Mouse (Mus musculus) hindbrain, embryonic 13.5 days (tissue): ENCODE measurements around the gene Cyth2. TPM values are rescaled to one million over a fixed set of nuclear protein-coding genes. Genes with fewer than 3 reads are reported as not detected.
A peak's percentile ranks its signal among the peaks of the same experiment; 100 is the strongest.

Source experiments
- ATAC-seq: fragments of 200-750 bp; cut with Nextera tagmentation; 2 replicates; pipeline ENCODE4 v1.8.0; 2017; ENCODE audit warnings: moderate TSS enrichment; ENCODE audit not compliant: low FRiP score
- H3K27ac ChIP-seq: fragments of 300-500 bp; sonication (generic); 2 replicates; pipeline ENCODE4 v1.5.1; 2015; ENCODE audit warnings: inconsistent platforms, mild to moderate bottlenecking, moderate library complexity
- H3K27me3 ChIP-seq: fragments of 300-500 bp; sonication (generic); 2 replicates; pipeline ENCODE4 v1.6.1; 2015; ENCODE audit warnings: mild to moderate bottlenecking, inconsistent platforms
- H3K36me3 ChIP-seq: fragments of 300-500 bp; sonication (generic); 2 replicates; pipeline ENCODE4 v1.6.1; 2015; ENCODE audit warnings: mild to moderate bottlenecking, inconsistent platforms
- H3K4me1 ChIP-seq: fragments of 300-500 bp; sonication (generic); replicated peaks from 2 replicates; pipeline ENCODE4 v1.6.1; 2015; ENCODE audit warnings: inconsistent platforms
- H3K4me2 ChIP-seq: fragments of 300-500 bp; sonication (generic); 2 replicates; pipeline ENCODE4 v1.6.1; 2015; ENCODE audit warnings: inconsistent platforms, mild to moderate bottlenecking, moderate library complexity
- H3K4me3 ChIP-seq: fragments of 300-500 bp; sonication (generic); 2 replicates; pipeline ENCODE4 v1.5.1; 2015; ENCODE audit warnings: mild to moderate bottlenecking, inconsistent platforms
- H3K9ac ChIP-seq: fragments of 300-500 bp; sonication (generic); 2 replicates; pipeline ENCODE4 v1.6.1; 2015; ENCODE audit warnings: mild to moderate bottlenecking, inconsistent platforms
- H3K9me3 ChIP-seq: fragments of 300-500 bp; sonication (generic); 2 replicates; pipeline ENCODE4 v1.6.1; 2016; ENCODE audit warnings: inconsistent platforms
- WGBS: fragments of 180-500 bp; shearing (Covaris S2); methylation state at CpG from one replicate; pipeline ENCODE4 v1.1.7; 2015; 5-methylcytosine and 5-hydroxymethylcytosine counted together
- polyA plus RNA-seq: library from polyadenylated mRNA; unstranded; fragments of >200 nt; fragmentation: Nextera tagmentation; extraction: Ambion mirVana; gene quantifications from 2 replicates; pipeline ENCODE4 v1.2.1, GENCODE M21; 2015

Gene Cyth2
- 327 and 333 TPM in 2 replicates for polyA plus RNA-seq

DNA sequence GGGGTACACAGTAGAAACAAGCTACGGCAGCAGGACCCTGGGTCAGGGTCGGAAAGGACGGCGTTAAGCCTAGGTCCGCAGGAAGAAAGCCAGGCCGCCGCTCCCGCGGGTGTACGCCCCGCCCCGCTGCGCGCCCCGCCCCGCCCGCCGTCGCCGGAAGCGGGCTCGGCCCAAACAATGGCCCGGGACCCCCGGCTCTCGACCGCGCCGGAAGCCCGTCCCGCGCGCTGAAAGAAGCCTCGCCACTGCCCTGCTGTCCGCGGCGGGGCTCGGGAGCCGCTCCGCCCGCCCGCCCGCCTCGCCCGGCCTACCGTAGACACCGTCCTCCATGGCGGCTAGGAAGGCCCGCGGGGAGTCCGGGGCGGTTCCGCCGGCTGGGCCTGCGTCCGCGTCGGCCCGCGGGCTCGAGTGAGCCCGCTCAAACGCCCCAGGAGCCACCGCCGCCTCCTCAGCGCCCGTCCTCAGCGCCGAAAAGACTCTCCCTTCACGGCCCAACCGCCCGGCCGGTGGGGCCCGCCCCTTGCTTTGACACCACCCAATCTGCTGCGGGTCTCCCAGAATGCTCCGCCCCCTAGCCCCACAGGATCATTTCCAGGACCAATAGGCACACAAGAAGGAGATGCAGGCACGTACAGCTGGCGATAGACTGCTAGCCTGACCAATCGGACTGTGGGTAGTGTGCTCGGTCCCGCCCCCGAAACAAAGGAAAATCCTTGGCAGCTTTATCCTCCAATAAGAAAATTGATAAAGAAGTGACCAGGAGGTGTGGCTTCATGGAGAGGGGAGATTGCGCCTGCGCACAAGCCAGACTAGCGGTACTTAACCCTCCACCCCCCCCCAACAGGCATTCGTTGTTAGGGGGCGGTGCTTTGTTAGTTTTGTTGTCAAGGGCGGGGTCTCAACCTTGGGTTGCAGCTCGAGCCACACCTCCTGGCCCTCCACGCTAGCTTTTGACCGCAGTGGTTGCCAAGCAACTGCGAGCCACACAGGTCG is at the start of gene Cyth2:
Gene Cyth2, minus strand, starts transcription at position 795 of the 993 bp plus-strand sequence.
- under 1% methylated on average over 86 of the region's 92 CpGs for WGBS
- peak; percentile 99 for ATAC-seq
- no peaks in the 10 kb centered on the region for H3K9me3 ChIP-seq
- H3K27ac ChIP-seq = peak within 1 kb of the TSS; percentile 100
- peak within 1 kb of the TSS; percentile 78 for H3K4me3 ChIP-seq
- H3K27me3 ChIP-seq = peaks cover 10% of the 10 kb centered on the region
- H3K36me3 ChIP-seq = peaks cover 39% of the 10 kb centered on the region
- peaks cover 39% of the 10 kb centered on the region for H3K4me1 ChIP-seq
- peak within 1 kb of the TSS; percentile 85 for H3K4me2 ChIP-seq
- peak within 1 kb of the TSS; percentile 99 for H3K9ac ChIP-seq

GRCm38 (mm10) chr7:45862804-45863203 is 48.4 kb upstream of the Cyth2 start:
- Histone ChIP-seq H3K36me3 (no peaks in the 10 kb centered on the region), H3K4me3 (no peak overlapping the region), H3K27ac (no peak overlapping the region), H3K9ac (no peak overlapping the region), H3K4me2 (no peak overlapping the region), H3K27me3 (peaks cover 64% of the 10 kb centered on the region), H3K4me1 (peaks cover 32% of the 10 kb centered on the region), H3K9me3 (no peaks in the 10 kb centered on the region)
- 90% methylated on average over 7 of the region's 7 CpGs for WGBS
- ATAC-seq = no peak

DNA sequence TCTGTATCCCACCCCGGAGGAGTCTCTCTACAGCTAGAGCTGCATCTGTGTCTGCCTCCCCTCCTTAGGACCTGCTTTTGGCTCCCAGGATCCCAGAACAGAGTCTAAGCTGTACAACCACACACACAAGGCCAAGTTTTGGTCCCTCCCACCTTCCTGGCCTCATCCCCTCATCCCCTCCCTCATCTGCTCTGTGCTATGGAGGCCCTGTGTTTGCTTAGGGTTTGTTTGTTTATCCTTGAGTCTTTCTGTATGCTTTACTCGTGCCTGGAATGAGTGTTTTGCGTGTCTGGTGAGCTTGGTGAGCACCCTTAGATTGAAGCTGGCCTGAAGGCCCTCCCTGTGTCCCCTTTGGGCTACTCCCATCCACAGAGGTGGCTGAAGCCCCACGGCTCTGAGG is 44.6 kb upstream of the Cyth2 start:
- Histone ChIP-seq H3K27ac (no peak overlapping the region), H3K27me3 (peaks cover 81% of the 10 kb centered on the region), H3K4me2 (no peak overlapping the region), H3K9me3 (no peaks in the 10 kb centered on the region), H3K9ac (no peak overlapping the region), H3K36me3 (no peaks in the 10 kb centered on the region), H3K4me1 (peaks cover 31% of the 10 kb centered on the region), H3K4me3 (no peak overlapping the region)
- 64% methylated on average over 4 of the region's 4 CpGs for WGBS
- no peak for ATAC-seq

GRCm38 (mm10) chr7:45856950-45857901 is 42.8 kb upstream of the Cyth2 start:
- Histone ChIP-seq H3K27ac (no peak overlapping the region), H3K4me2 (peak overlapping the region; percentile 49), H3K36me3 (peaks cover 2% of the 10 kb centered on the region; the same call in 1 of the 2 replicates), H3K4me1 (peaks cover 29% of the 10 kb centered on the region), H3K27me3 (peaks cover 73% of the 10 kb centered on the region), H3K9me3 (no peaks in the 10 kb centered on the region), H3K9ac (peak overlapping the region; percentile 59), H3K4me3 (peak overlapping the region; percentile 29)
- WGBS = 1% methylated on average over 30 of the region's 30 CpGs
- no peak for ATAC-seq

GRCm38 (mm10) chr7:45853089-45853488 is 38.7 kb upstream of the Cyth2 start:
- H3K36me3 ChIP-seq = peaks cover 2% of the 10 kb centered on the region; the same call in 1 of the 2 replicates
- no peak overlapping the region for H3K9ac ChIP-seq
- peaks cover 61% of the 10 kb centered on the region for H3K27me3 ChIP-seq
- no peak overlapping the region for H3K4me3 ChIP-seq
- 86% methylated on average over 12 of the region's 12 CpGs for WGBS
- no peak overlapping the region for H3K27ac ChIP-seq
- H3K4me1 ChIP-seq = peaks cover 18% of the 10 kb centered on the region
- no peaks in the 10 kb centered on the region for H3K9me3 ChIP-seq
- H3K4me2 ChIP-seq = no peak overlapping the region
- no peak for ATAC-seq

DNA sequence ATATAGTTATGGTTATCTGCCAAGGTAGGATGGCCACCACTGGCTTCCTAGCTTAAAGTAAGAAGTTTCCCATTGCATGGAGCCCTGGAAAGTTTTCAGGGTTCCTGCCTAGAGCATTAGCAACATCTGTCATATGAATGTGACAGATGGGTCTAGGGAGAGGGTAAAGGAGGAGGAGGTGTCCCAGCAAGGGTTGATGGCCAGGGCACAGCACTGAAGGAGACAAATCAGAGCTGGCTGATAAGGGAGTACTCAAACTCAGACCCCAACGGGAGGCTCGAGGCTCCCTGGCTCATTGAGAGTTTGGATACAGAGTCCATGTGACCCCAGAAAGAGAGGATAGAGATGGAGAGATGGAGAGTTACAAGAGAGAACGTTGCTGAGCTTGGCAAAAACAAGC is 36.3 kb upstream of the Cyth2 start:
- ATAC-seq = no peak
- Histone ChIP-seq H3K4me1 (0 out of 2 replicates have a peak, but pooled peaks cover 4% of the 10 kb centered on the region), H3K27ac (no peak overlapping the region)

DNA sequence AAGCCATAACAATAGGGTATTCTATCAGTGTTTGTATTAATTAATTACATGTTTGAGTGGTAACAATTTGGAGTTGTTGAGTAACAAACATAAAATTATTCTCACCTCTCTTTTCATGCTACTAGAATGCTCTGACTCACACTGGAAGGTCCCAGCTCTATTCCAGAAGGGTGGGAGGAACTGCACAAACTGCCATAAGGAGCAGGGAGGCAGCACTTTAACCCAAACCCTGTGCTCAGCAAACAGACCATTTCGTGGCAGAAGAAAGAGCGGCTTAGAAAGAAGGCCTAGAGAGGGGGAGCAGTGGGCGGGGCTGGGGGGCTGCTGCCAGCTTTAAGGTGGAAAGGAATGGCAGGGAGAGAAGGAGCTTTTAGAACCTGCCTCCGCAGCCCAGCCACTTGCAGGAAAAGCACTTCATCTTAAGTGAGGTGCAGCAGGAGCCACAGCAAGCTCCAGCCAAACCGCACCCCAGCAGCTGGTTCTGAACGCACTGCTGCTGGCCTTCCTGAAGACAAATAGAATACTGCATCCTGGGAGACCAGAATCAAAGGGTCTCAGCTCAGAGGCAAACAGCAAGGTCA is 34.2 kb upstream of the Cyth2 start:
- WGBS = 4% methylated on average over 6 of the region's 6 CpGs
- Histone ChIP-seq H3K36me3 (peaks cover 2% of the 10 kb centered on the region; the same call in 1 of the 2 replicates), H3K9me3 (no peaks in the 10 kb centered on the region)

More for the DNA sequence above, 36.3 kb upstream of the Cyth2 start:
- H3K4me3 ChIP-seq = no peak overlapping the region
- WGBS = 80% methylated on average over 3 of the region's 3 CpGs
- peaks cover 2% of the 10 kb centered on the region; the same call in 1 of the 2 replicates for H3K36me3 ChIP-seq
- H3K9me3 ChIP-seq = no peaks in the 10 kb centered on the region
- H3K9ac ChIP-seq = no peak overlapping the region
- no peak overlapping the region for H3K4me2 ChIP-seq
- H3K27me3 ChIP-seq = peaks cover 43% of the 10 kb centered on the region

GRCm38 (mm10) chr7:45842950-45843744 is 28.8 kb upstream of the Cyth2 start:
- Histone ChIP-seq H3K4me1 (no peaks in the 10 kb centered on the region), H3K27ac (no peak overlapping the region), H3K4me3 (no peak overlapping the region), H3K36me3 (no peaks in the 10 kb centered on the region; the same call in 1 of the 2 replicates), H3K27me3 (peaks cover 59% of the 10 kb centered on the region), H3K4me2 (no peak overlapping the region), H3K9me3 (no peaks in the 10 kb centered on the region), H3K9ac (no peak overlapping the region)
- ATAC-seq = no peak
- WGBS = 88% methylated on average over 10 of the region's 10 CpGs

More for the DNA sequence above, 34.2 kb upstream of the Cyth2 start:
- no peak overlapping the region; the same call in 1 of the 2 replicates for H3K27ac ChIP-seq
- H3K4me3 ChIP-seq = no peak overlapping the region
- no peak for ATAC-seq
- H3K4me2 ChIP-seq = no peak overlapping the region
- H3K4me1 ChIP-seq = 0 out of 2 replicates have a peak, but pooled peaks cover 4% of the 10 kb centered on the region
- peaks cover 48% of the 10 kb centered on the region for H3K27me3 ChIP-seq
- no peak overlapping the region; the same call in 1 of the 2 replicates for H3K9ac ChIP-seq

DNA sequence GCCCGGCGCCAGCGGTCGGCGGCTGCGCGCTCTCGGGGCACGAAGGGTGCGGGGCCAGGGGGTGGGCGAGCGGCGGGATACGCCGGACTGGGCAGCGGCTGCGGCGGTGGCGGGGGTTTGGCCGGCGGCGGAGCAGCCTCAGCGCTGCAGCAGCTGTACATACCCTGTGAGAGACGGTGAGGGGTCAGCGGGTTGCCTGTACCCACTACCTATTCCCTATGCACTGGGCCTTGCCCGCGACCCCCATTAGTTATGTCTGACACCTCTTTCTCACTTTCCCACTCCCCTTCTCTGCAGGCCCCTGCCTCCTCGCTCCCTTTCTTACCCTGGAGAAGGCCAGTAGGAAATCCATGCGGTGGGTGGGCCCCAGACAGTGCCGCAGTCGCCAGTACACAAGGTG is 19.5 kb upstream of the Cyth2 start:
- peak overlapping the region; percentile 51 for H3K9ac ChIP-seq
- ATAC-seq = no peak
- no peaks in the 10 kb centered on the region for H3K9me3 ChIP-seq
- 0 out of 2 replicates have a peak, but pooled peaks cover 4% of the 10 kb centered on the region for H3K36me3 ChIP-seq
- 5% methylated on average over 12 of the region's 31 CpGs for WGBS
- no peak overlapping the region for H3K27ac ChIP-seq
- peaks cover 67% of the 10 kb centered on the region for H3K27me3 ChIP-seq
- H3K4me1 ChIP-seq = peaks cover 40% of the 10 kb centered on the region
- peak overlapping the region; percentile 39 for H3K4me3 ChIP-seq
- peak overlapping the region; percentile 51 for H3K4me2 ChIP-seq

GRCm38 (mm10) chr7:45833148-45833790 is 18.9 kb upstream of the Cyth2 start:
- WGBS = 2% methylated on average over 80 of the region's 86 CpGs
- Histone ChIP-seq H3K9ac (peak overlapping the region; percentile 51), H3K9me3 (no peaks in the 10 kb centered on the region), H3K4me1 (peaks cover 40% of the 10 kb centered on the region), H3K27ac (no peak overlapping the region), H3K4me2 (peak overlapping the region; percentile 51), H3K36me3 (peaks cover 11% of the 10 kb centered on the region), H3K4me3 (peak overlapping the region; percentile 39), H3K27me3 (peaks cover 67% of the 10 kb centered on the region)
- no peak for ATAC-seq
